Mouse (Mus musculus): ENCODE measurements at regions not wholly inside any gene's neighbourhood (a gene's known extent, or its start where the extent isn't known, plus 50 kb on each side); places are given as distances from the start of the nearest gene placed in this dataset.

- Histone ChIP-seq H3K9me3 (replicated peaks; ENCODE audit: low read length) (peaks cover 86% of the 10 kb centered on the region), H3K4me3 (replicated peaks in 1 of 3; ENCODE audit: low read depth in 2 of 3, low read length in 2 of 3, poor library complexity in 1 of 3) (no peak overlapping the region), H3K27me3 (replicated peaks) (no peaks in the 10 kb centered on the region), H3K4me2 (ENCODE audit: insufficient read depth, low read depth, poor library complexity, severe bottlenecking) (no peak overlapping the region), H3K4me1 (ENCODE audit: control insufficient read depth in 1 of 2, insufficient read depth in 2 of 2) (no peaks in the 10 kb centered on the region), H3K9ac (ENCODE audit: insufficient read depth, low read depth) (no peak overlapping the region), H3K27ac (ENCODE audit: insufficient read depth, low read depth) (no peak overlapping the region), H3K36me3 (replicated peaks in 1 of 2; ENCODE audit: control insufficient read depth in 1 of 2, insufficient read depth in 1 of 2, low read length in 1 of 2) (no peaks in the 10 kb centered on the region), H3K79me2 (replicated peaks; ENCODE audit: control insufficient read depth, extremely low read depth, insufficient read depth, poor library complexity, severe bottlenecking) (no peaks in the 10 kb centered on the region)
- in situ Hi-C loops (cut with MboI; ENCODE audit: low pct_ligation_motif_present, low pct_unique_long_range_greater_than_20kb, low sequenced_read_pairs) (no loop called here), dilution Hi-C loops (cut with MboI; ENCODE audit: extremely low pct_ligation_motif_present, extremely low pct_unique_long_range_greater_than_20kb, low sequenced_read_pairs) (no loop called here)
- no peak for DNase-seq (ENCODE audit: extremely low read depth)
- no peak for TF ChIP-seq PAX5 (IDR thresholded peaks at IDR 0.05; ENCODE audit: low read length)
- TF ChIP-seq RAD21 (IDR thresholded peaks at IDR 0.05; ENCODE audit: low read depth, low read length) = no peak
- no peak for TF ChIP-seq UBTF (IDR thresholded peaks at IDR 0.05; ENCODE audit: low read depth, low read length)
- TF ChIP-seq TBP (conservative IDR thresholded peaks at IDR 0.05; ENCODE audit: low read depth, low read length) = no peak
- no peak for TF ChIP-seq CTCF (conservative IDR thresholded peaks at IDR 0.05 in 1 of 2, IDR thresholded peaks at IDR 0.05 in 1 of 2; ENCODE audit: low read depth in 2 of 2, low read length in 2 of 2)
- TF ChIP-seq GABPA (IDR thresholded peaks at IDR 0.05; ENCODE audit: insufficient replicate concordance, low read depth, low read length) = no peak
- no peak for TF ChIP-seq USF2 (conservative IDR thresholded peaks at IDR 0.05; ENCODE audit: low read depth, low read length)
- no peak for TF ChIP-seq RCOR1 (conservative IDR thresholded peaks at IDR 0.05; ENCODE audit: low read depth, low read length)
- TF ChIP-seq JUND (conservative IDR thresholded peaks at IDR 0.05; ENCODE audit: low read depth, low read length) = no peak
- no peak for TF ChIP-seq CHD2 (IDR thresholded peaks at IDR 0.05; ENCODE audit: low read length)
- TF ChIP-seq SMC3 (IDR thresholded peaks at IDR 0.05; ENCODE audit: low read depth, low read length) = no peak
- no peak for TF ChIP-seq HCFC1 (IDR thresholded peaks at IDR 0.05; ENCODE audit: low read depth, low read length)
- TF ChIP-seq ZC3H11A (IDR thresholded peaks at IDR 0.05; ENCODE audit: low read depth, low read length) = no peak
- TF ChIP-seq MEF2A (IDR thresholded peaks at IDR 0.05; ENCODE audit: borderline replicate concordance, low read depth, low read length) = no peak
- no peak for TF ChIP-seq IRF4 (IDR thresholded peaks at IDR 0.05; ENCODE audit: low read depth, low read length)
- TF ChIP-seq CHD1 (IDR thresholded peaks at IDR 0.05; ENCODE audit: low read depth, low read length) = no peak
- no peak for TF ChIP-seq TCF12 (IDR thresholded peaks at IDR 0.05; ENCODE audit: low read depth, low read length)
Measured at GRCm38 (mm10) chr9:47444168-47444567, 85.8 kb upstream of the Cadm1 start.

- Histone ChIP-seq H3K4me1 (ENCODE audit: control insufficient read depth in 1 of 2, insufficient read depth in 2 of 2) (no peaks in the 10 kb centered on the region), H3K36me3 (replicated peaks in 1 of 2; ENCODE audit: control insufficient read depth in 1 of 2, insufficient read depth in 1 of 2, low read length in 1 of 2) (no peaks in the 10 kb centered on the region), H3K27me3 (replicated peaks) (no peaks in the 10 kb centered on the region), H3K4me2 (ENCODE audit: insufficient read depth, low read depth, poor library complexity, severe bottlenecking) (no peak overlapping the region), H3K79me2 (replicated peaks; ENCODE audit: control insufficient read depth, extremely low read depth, insufficient read depth, poor library complexity, severe bottlenecking) (no peaks in the 10 kb centered on the region), H3K4me3 (replicated peaks in 1 of 3; ENCODE audit: low read depth in 2 of 3, low read length in 2 of 3, poor library complexity in 1 of 3) (no peak overlapping the region), H3K27ac (ENCODE audit: insufficient read depth, low read depth) (no peak overlapping the region), H3K9ac (ENCODE audit: insufficient read depth, low read depth) (no peak overlapping the region), H3K9me3 (replicated peaks; ENCODE audit: low read length) (peaks cover 87% of the 10 kb centered on the region)
- DNase-seq (ENCODE audit: extremely low read depth) = no peak
- no peak for TF ChIP-seq CTCF (conservative IDR thresholded peaks at IDR 0.05 in 1 of 2, IDR thresholded peaks at IDR 0.05 in 1 of 2; ENCODE audit: low read depth in 2 of 2, low read length in 2 of 2)
- dilution Hi-C loops (cut with MboI; ENCODE audit: extremely low pct_ligation_motif_present, extremely low pct_unique_long_range_greater_than_20kb, low sequenced_read_pairs) (no loop called here), in situ Hi-C loops (cut with MboI; ENCODE audit: low pct_ligation_motif_present, low pct_unique_long_range_greater_than_20kb, low sequenced_read_pairs) (no loop called here)
Measured at GRCm38 (mm10) chr9:47444752-47445151, 85.2 kb upstream of the Cadm1 start.
